Mouse (Mus musculus): ENCODE results near the gene Sgsm2. TPM values are rescaled to one million over a fixed set of nuclear protein-coding genes. Genes with fewer than 3 reads are reported as not detected.
"Not testable (repeated sequence)": the region's sequence is repeated elsewhere in the genome, so short reads cannot be mapped to it uniquely, and the experiment has no call there.

Sgsm2 gene
- total RNA-seq, 2 experiments from 2014 or later, result 3.0 to 6.7 TPM

GRCm38 (mm10) chr11:74830256-74831161 is 66.4 kb downstream of the Sgsm2 start, which contains the start of gene Mnt:
Gene Mnt (plus strand): TSS chr11:74830920.
- ATAC-seq (replicated peaks; ENCODE audit: poor library complexity, severe bottlenecking), result peak; percentile 38

GRCm38 (mm10) chr11:74829812-74830211 is 67.0 kb downstream of the Sgsm2 start:
- ATAC-seq (replicated peaks; ENCODE audit: poor library complexity, severe bottlenecking), result peak; percentile 23

- no peak for ATAC-seq (replicated peaks; ENCODE audit: poor library complexity, severe bottlenecking)
Observed at GRCm38 (mm10) chr11:74828965-74829550, 67.8 kb downstream of the Sgsm2 start.

- no peak for ATAC-seq (replicated peaks; ENCODE audit: poor library complexity, severe bottlenecking)
Observed at GRCm38 (mm10) chr11:74828404-74828931, 68.4 kb downstream of the Sgsm2 start.

GRCm38 (mm10) chr11:74827791-74828403 is 69.0 kb downstream of the Sgsm2 start:
- no peak for ATAC-seq (replicated peaks; ENCODE audit: poor library complexity, severe bottlenecking)

- ATAC-seq (replicated peaks; ENCODE audit: poor library complexity, severe bottlenecking), result no peak
Observed at GRCm38 (mm10) chr11:74826702-74827101, 70.2 kb downstream of the Sgsm2 start.

GRCm38 (mm10) chr11:74826151-74826550 is 70.7 kb downstream of the Sgsm2 start:
- ATAC-seq (replicated peaks; ENCODE audit: poor library complexity, severe bottlenecking), result no peak

- no peak for ATAC-seq (replicated peaks; ENCODE audit: poor library complexity, severe bottlenecking)
Observed at GRCm38 (mm10) chr11:74822746-74823440, 74.0 kb downstream of the Sgsm2 start.

GRCm38 (mm10) chr11:74821463-74821862 is 75.4 kb downstream of the Sgsm2 start:
- no peak for ATAC-seq (replicated peaks; ENCODE audit: poor library complexity, severe bottlenecking)

- no peak for ATAC-seq (replicated peaks; ENCODE audit: poor library complexity, severe bottlenecking)
Observed at GRCm38 (mm10) chr11:74820921-74821320, 75.9 kb downstream of the Sgsm2 start.

GRCm38 (mm10) chr11:74815795-74816194 is 81.1 kb downstream of the Sgsm2 start:
- ATAC-seq (replicated peaks; ENCODE audit: poor library complexity, severe bottlenecking), result no peak

- no peak for ATAC-seq (replicated peaks; ENCODE audit: poor library complexity, severe bottlenecking)
Observed at GRCm38 (mm10) chr11:74811538-74811937, 85.3 kb downstream of the Sgsm2 start.

- ATAC-seq (replicated peaks; ENCODE audit: poor library complexity, severe bottlenecking), result not testable (repeated sequence)
Observed at GRCm38 (mm10) chr11:74811027-74811426, 85.8 kb downstream of the Sgsm2 start.

GRCm38 (mm10) chr11:74810134-74810533 is 86.7 kb downstream of the Sgsm2 start:
- ATAC-seq (replicated peaks; ENCODE audit: poor library complexity, severe bottlenecking), result no peak

GRCm38 (mm10) chr11:74808251-74808853 is 88.5 kb downstream of the Sgsm2 start:
- no peak for ATAC-seq (replicated peaks; ENCODE audit: poor library complexity, severe bottlenecking)

GRCm38 (mm10) chr11:74807246-74807882 is 89.5 kb downstream of the Sgsm2 start:
- no peak for ATAC-seq (replicated peaks; ENCODE audit: poor library complexity, severe bottlenecking)

GRCm38 (mm10) chr11:74804081-74804627 is 92.7 kb downstream of the Sgsm2 start:
- no peak for ATAC-seq (replicated peaks; ENCODE audit: poor library complexity, severe bottlenecking)

- ATAC-seq (replicated peaks; ENCODE audit: poor library complexity, severe bottlenecking), result no peak; the same call in 1 of the 2 replicates
Observed at GRCm38 (mm10) chr11:74800658-74801057, 96.2 kb downstream of the Sgsm2 start.
